Mouse (Mus musculus) midbrain, postnatal 0 days (tissue): ENCODE data around the gene Ppil1. TPM values are rescaled to one million over a fixed set of nuclear protein-coding genes. Genes with fewer than 3 reads are reported as not detected.

ENCODE experiments used
- ATAC-seq: fragments of 200-750 bp; cut with Nextera tagmentation; 2 replicates; pipeline ENCODE4 v1.8.0; 2017; ENCODE audit warnings: moderate number of reproducible peaks, mild to moderate bottlenecking, moderate TSS enrichment, moderate library complexity; ENCODE audit not compliant: low FRiP score
- DNase-seq: peaks from one replicate; pipeline ENCODE4 v3.0.0-alpha.2; 2015; ENCODE audit warnings: low spot score
- H3K27ac ChIP-seq: fragments of 300-500 bp; sonication (generic); 2 replicates; pipeline ENCODE4 v1.5.1; 2014; ENCODE audit warnings: low read depth, mild to moderate bottlenecking, low read length, mixed read lengths
- H3K27me3 ChIP-seq: fragments of 300-500 bp; sonication (generic); 2 replicates; pipeline ENCODE4 v1.6.1; 2014; ENCODE audit warnings: low read length, control low read depth, mixed read lengths; ENCODE audit not compliant: insufficient read depth
- H3K36me3 ChIP-seq: fragments of 300-500 bp; sonication (generic); 2 replicates; pipeline ENCODE4 v1.6.1; 2014; ENCODE audit warnings: low read length, control low read depth, mixed read lengths; ENCODE audit not compliant: insufficient read depth
- H3K4me1 ChIP-seq: fragments of 300-500 bp; sonication (generic); 2 replicates; pipeline ENCODE4 v1.6.1; 2014; ENCODE audit warnings: mild to moderate bottlenecking, control low read depth, antibody characterized with exemption, low read length, mixed read lengths; ENCODE audit not compliant: insufficient read depth
- H3K4me2 ChIP-seq: fragments of 300-500 bp; sonication (generic); 2 replicates; pipeline ENCODE4 v1.6.1; 2014; ENCODE audit warnings: low read depth, mild to moderate bottlenecking, low read length, mixed read lengths; ENCODE audit not compliant: poor library complexity, severe bottlenecking
- H3K4me3 ChIP-seq: fragments of 300-500 bp; sonication (generic); 2 replicates; pipeline ENCODE4 v1.5.1; 2014; ENCODE audit warnings: low read depth, mild to moderate bottlenecking, low read length, moderate library complexity
- H3K9ac ChIP-seq: fragments of 300-500 bp; sonication (generic); replicated peaks from 2 replicates; pipeline ENCODE4 v1.6.1; 2014; ENCODE audit warnings: mild to moderate bottlenecking, low read length, moderate library complexity, mixed read lengths; ENCODE audit not compliant: poor library complexity, severe bottlenecking
- H3K9me3 ChIP-seq: fragments of 300-500 bp; sonication (generic); 2 replicates; pipeline ENCODE4 v1.6.1; 2016; ENCODE audit warnings: low read length, control low read depth
- CTCF ChIP-seq: IDR thresholded peaks from 2 replicates; pipeline ENCODE4 v1.5.1; 2016; ENCODE audit warnings: antibody characterized with exemption, mild to moderate bottlenecking
- WGBS: fragments of 180-500 bp; shearing (Covaris S2); extraction: QIAGEN DNeasy Blood & Tissue Kit; methylation state at CpG from one replicate; pipeline ENCODE4 v1.1.7; 2014; 5-methylcytosine and 5-hydroxymethylcytosine counted together
- polyA plus RNA-seq: library from polyadenylated mRNA; unstranded; fragments of >200 nt; fragmentation: Nextera tagmentation; extraction: Ambion mirVana; gene quantifications from 2 replicates; pipeline ENCODE4 v1.2.1, GENCODE M21; 2015
- total RNA-seq: library from RNA; depleted of rRNA; stranded (reverse); fragments of >200 nt; gene quantifications from 2 replicates; pipeline ENCODE4 v1.2.3, GENCODE M21; 2014

The Ppil1 gene
- total and polyA plus RNA-seq, 2 experiments from 2014 or later = 70.3 to 95.7 TPM

DNA sequence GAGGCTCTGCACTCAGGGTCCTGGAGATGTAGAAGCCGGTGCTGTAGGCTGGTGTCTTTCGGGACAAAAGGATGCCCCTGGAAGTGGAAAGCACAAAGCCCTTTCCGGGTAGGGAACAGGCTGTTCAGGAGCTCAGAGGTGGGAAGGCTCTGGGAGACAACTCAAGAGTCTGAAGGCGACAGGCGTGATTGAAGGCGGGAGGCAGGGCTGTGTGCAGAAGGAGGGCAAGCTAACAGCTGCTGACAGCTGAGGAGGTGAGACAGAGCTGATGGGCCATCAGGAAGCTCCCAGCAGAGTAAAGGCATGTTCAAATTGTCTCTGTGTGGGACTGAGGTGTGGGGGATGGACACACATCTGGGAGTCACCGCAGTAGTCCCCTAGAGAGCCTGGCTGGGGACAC, 27.9 kb downstream of the Ppil1 start:
- H3K9ac ChIP-seq = no peak overlapping the region
- WGBS = 69% methylated on average over 7 of the region's 7 CpGs
- DNase-seq (no peak), ATAC-seq (no peak)
- no peak for TF ChIP-seq CTCF
- H3K4me1 ChIP-seq = peaks cover 5% of the 10 kb centered on the region; the same call in 1 of the 2 replicates
- peak overlapping the region; percentile 90 for H3K4me2 ChIP-seq
- no peaks in the 10 kb centered on the region for H3K36me3 ChIP-seq
- no peaks in the 10 kb centered on the region for H3K9me3 ChIP-seq
- no peak overlapping the region for H3K27ac ChIP-seq
- H3K4me3 ChIP-seq = 0 out of 2 replicates have a peak overlapping the region, but pooled peaks have one; percentile 70
- no peaks in the 10 kb centered on the region for H3K27me3 ChIP-seq

DNA sequence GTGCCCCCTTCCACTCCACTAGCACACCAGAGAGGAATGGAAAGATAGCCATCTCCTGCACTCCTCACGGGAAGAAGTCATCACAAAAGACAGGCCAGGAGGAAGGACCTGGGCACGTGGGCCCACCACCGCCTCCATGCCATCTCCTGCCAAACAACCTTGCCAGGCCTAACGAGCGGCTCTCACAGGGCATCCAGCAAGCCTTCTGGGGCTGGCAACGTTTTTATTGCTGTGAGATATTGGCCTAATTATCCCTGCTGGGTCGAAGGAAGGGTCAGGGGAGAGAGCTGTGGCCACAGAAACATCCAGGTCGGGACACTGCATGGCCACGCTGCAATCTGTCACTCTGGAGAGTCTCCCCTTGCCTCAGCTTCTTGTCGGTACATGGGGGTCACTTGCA, 32.9 kb downstream of the Ppil1 start:
- DNase-seq = no peak
- H3K27ac ChIP-seq = no peak overlapping the region
- no peaks in the 10 kb centered on the region for H3K9me3 ChIP-seq
- WGBS = 77% methylated on average over 10 of the region's 10 CpGs
- 0 out of 2 replicates have a peak, but pooled peaks cover 3% of the 10 kb centered on the region for H3K4me1 ChIP-seq
- no peak for ATAC-seq
- no peaks in the 10 kb centered on the region for H3K27me3 ChIP-seq
- H3K4me2 ChIP-seq = no peak overlapping the region
- H3K36me3 ChIP-seq = no peaks in the 10 kb centered on the region
- H3K4me3 ChIP-seq = no peak overlapping the region
- no peak for TF ChIP-seq CTCF
- no peak overlapping the region for H3K9ac ChIP-seq

DNA sequence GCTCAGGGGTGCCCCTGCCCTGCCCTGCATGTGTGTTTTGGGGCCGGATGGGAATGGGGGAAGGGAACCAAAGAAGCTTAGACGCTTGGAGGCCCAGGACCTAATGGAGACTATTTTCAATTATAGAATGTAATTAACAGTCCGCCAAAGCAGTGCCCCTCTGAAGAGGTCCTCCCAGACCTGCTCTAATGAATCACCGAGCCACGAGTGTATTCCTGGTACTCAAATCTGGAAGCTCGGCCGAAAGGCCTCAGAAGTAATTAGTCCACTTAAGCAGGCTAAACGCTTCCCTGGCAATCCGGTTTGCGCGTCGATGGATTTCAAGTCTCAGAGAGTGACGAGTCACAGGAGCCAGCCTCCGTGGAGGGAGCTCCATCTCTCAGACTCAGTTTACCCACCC, 43.4 kb downstream of the Ppil1 start:
- H3K4me1 ChIP-seq = no peaks in the 10 kb centered on the region
- no peak overlapping the region for H3K27ac ChIP-seq
- H3K4me2 ChIP-seq = no peak overlapping the region
- H3K9me3 ChIP-seq = no peaks in the 10 kb centered on the region
- 53% methylated on average over 14 of the region's 14 CpGs for WGBS
- DNase-seq (peak; percentile 36), ATAC-seq (no peak)
- no peaks in the 10 kb centered on the region for H3K36me3 ChIP-seq
- no peak overlapping the region for H3K4me3 ChIP-seq
- no peaks in the 10 kb centered on the region for H3K27me3 ChIP-seq
- no peak for TF ChIP-seq CTCF
- no peak overlapping the region for H3K9ac ChIP-seq

DNA sequence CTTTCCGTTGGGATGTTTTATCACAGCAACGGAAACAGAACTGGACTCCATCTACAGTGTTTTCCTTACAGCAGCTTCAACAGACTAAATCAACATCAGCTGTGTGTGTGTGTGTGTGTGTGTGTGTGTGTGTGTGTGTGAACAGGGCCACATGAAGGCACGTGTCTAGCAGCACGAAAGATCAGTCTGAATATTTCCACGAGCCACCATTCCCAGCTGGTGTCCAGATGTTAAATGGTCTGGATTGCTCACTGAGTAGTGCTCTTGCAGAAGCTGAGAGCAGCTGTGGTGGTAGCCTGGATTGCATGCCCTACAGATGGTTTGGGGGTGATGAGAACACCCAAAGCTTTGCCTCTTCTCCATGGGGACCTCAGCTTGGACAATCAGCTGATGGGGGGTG, 46.0 kb downstream of the Ppil1 start:
- Histone ChIP-seq H3K36me3 (no peaks in the 10 kb centered on the region), H3K27me3 (no peaks in the 10 kb centered on the region), H3K27ac (no peak overlapping the region), H3K4me2 (no peak overlapping the region), H3K9ac (no peak overlapping the region), H3K4me3 (no peak overlapping the region), H3K9me3 (no peaks in the 10 kb centered on the region), H3K4me1 (peaks cover 20% of the 10 kb centered on the region; the same call in 1 of the 2 replicates)
- no peak for ATAC-seq
- TF ChIP-seq CTCF = no peak
- WGBS = 81% methylated on average over 5 of the region's 5 CpGs
- DNase-seq = no peak

DNA sequence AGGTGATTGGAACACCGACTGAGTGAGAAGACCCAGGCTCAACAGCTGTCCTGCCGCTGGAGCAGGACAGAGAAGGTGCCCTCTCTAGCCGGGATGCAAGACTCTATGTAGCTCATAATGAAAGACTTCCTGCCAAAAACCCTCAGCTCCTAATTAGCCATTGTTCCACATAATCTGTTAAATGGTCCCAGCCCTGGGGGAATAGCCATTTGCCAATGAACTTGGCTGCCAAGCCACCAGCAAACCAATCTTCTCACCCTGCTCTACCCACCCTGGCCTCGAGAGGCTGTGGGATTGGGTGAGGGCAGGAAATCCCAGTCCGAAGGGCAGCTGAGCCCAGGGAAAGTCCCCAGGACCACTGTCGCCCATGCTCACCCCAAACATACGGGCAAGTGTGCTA, 47.9 kb downstream of the Ppil1 start:
- H3K4me1 ChIP-seq = peaks cover 22% of the 10 kb centered on the region; the same call in 1 of the 2 replicates
- H3K27ac ChIP-seq = no peak overlapping the region
- 68% methylated on average over 7 of the region's 7 CpGs for WGBS
- peak; percentile 66 for DNase-seq
- no peak overlapping the region for H3K9ac ChIP-seq
- no peak overlapping the region for H3K4me2 ChIP-seq
- H3K36me3 ChIP-seq = no peaks in the 10 kb centered on the region
- H3K27me3 ChIP-seq = no peaks in the 10 kb centered on the region
- TF ChIP-seq CTCF = no peak
- H3K9me3 ChIP-seq = no peaks in the 10 kb centered on the region
- no peak overlapping the region for H3K4me3 ChIP-seq
- no peak for ATAC-seq

DNA sequence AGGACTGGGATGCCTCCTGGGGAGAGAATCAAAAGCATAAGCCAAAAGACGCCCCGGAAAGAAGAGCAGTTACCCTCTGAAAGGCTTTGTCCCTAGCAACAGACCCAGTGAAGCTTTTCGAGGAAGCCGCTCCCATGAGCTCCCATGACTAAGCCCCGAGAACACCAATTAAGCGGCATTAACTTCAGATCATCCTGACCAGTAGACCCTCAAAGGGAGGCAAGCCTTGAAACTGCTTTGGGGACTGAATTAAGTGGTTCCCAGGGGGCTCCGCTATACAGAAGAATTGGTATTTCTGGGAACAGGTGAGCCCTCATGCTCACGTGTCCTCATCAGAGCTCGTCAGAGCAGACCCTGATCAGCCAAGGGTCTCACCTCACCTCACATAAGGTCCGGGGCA, 49.3 kb downstream of the Ppil1 start:
- no peak for TF ChIP-seq CTCF
- peaks cover 22% of the 10 kb centered on the region; the same call in 1 of the 2 replicates for H3K4me1 ChIP-seq
- DNase-seq (peak; percentile 21), ATAC-seq (no peak; the same call in 1 of the 2 replicates)
- no peak overlapping the region for H3K4me2 ChIP-seq
- H3K36me3 ChIP-seq = no peaks in the 10 kb centered on the region
- H3K9ac ChIP-seq = no peak overlapping the region
- H3K27me3 ChIP-seq = no peaks in the 10 kb centered on the region
- H3K9me3 ChIP-seq = no peaks in the 10 kb centered on the region
- 14% methylated on average over 10 of the region's 10 CpGs for WGBS
- H3K27ac ChIP-seq = peak overlapping the region; percentile 57
- H3K4me3 ChIP-seq = no peak overlapping the region
